In the genomic region with DNA sequence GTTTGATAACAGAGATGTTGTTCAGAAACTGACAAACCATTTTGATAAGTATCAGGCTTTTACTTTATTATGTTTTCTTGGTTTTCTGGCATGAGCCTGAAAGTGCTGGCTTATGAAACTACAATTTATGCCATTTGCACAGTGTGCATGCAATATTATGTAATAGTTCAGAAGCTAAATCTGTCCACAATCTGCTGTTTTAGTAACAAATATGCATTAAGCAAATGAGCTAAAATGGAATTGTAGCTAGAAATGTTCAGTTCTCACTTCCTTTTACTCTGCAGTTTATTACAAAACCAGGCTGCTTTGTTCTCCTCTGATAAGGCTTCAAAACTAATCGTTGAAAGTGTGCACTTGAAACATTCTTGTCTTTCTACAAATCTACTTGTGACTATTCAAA, we compare ENCODE assay signal across 27 mouse cellular contexts.
A peak's percentile ranks its signal among the peaks of the same experiment; 100 is the strongest.
DNase-seq lines count a peak whose midpoint lies in the region; ATAC-seq and TF ChIP-seq lines count a peak whose summit lies in the region.
"Had no signal": no experiment of that assay in that cellular context is flagged by ENCODE, and none has a peak within 500 bp of the region (broad histone marks: within the 10 kb centered on the region; RNA-seq: fewer than 3 reads in every experiment).

No protein-coding gene starts in this region.

- no peak for TF ChIP-seq EP300 in heart, adult 2 months (IDR thresholded peaks at IDR 0.05; ENCODE audit: insufficient read depth, low read depth, low read length)

- H3K9ac ChIP-seq in forebrain, postnatal 0 days = no peak overlapping the region
- H3K9ac ChIP-seq in forebrain, embryonic 12.5 days = no peak overlapping the region
- no peak overlapping the region for H3K9ac ChIP-seq in heart, adult 2 months (ENCODE audit: low read depth, low read length)
- H3K9ac ChIP-seq: heart, embryonic 15.5 days; hindbrain, embryonic 12.5 days; liver, embryonic 14.5 days; midbrain, embryonic 13.5 days; neural tube, embryonic 13.5 days had no signal

- DNase-seq in forebrain, postnatal 0 days = peak; percentile 9
- peak; percentile 11 to 67 for DNase-seq in layer of hippocampus, adult 2 months (ENCODE audit: low spot score in 2 of 2)
- DNase-seq in layer of hippocampus, postnatal 10 days (ENCODE audit: low spot score in 2 of 2) = no peak
- peak; percentile 69 for DNase-seq in brain, adult 2 months (ENCODE audit: low read depth, low spot score)
- peak; percentile 41 for DNase-seq in layer of hippocampus, adult 9-11 months
- no peak for DNase-seq in heart, adult 2 months
- DNase-seq: adrenal gland, postnatal 25 days; cerebellum, adult 8-10 months; cerebellum, postnatal 36 days; gastrocnemius, postnatal 10 days; kidney, adult 8-10 months; kidney, postnatal 4 days; liver; lung, adult 2 months; lung, postnatal 10 days; thymus, postnatal 4 days had no signal

- no peaks in the 10 kb centered on the region for H3K27me3 ChIP-seq in forebrain, postnatal 0 days (ENCODE audit: insufficient read depth, low read length)
- no peaks in the 10 kb centered on the region for H3K27me3 ChIP-seq in forebrain, embryonic 12.5 days
- H3K27me3 ChIP-seq in heart, adult 2 months (ENCODE audit: control insufficient read depth, insufficient read depth, low read length) = no peaks in the 10 kb centered on the region
- H3K27me3 ChIP-seq: heart, embryonic 15.5 days; hindbrain, embryonic 12.5 days; midbrain, embryonic 13.5 days; neural tube, embryonic 13.5 days had no signal

- H3K27ac ChIP-seq in forebrain, postnatal 0 days (ENCODE audit: low read depth, low read length) = no peak overlapping the region
- no peak overlapping the region for H3K27ac ChIP-seq in forebrain, embryonic 12.5 days
- peak overlapping the region; percentile 74 for H3K27ac ChIP-seq in layer of hippocampus, adult 2 months
- H3K27ac ChIP-seq in heart, adult 2 months = no peak overlapping the region
- H3K27ac ChIP-seq: heart, embryonic 15.5 days; hindbrain, embryonic 12.5 days; kidney, postnatal 0 days; left cerebral cortex, adult 2 months; liver, embryonic 14.5 days; macrophage; midbrain, embryonic 13.5 days; neural tube, embryonic 13.5 days had no signal

- no peak overlapping the region for H3K4me2 ChIP-seq in forebrain, postnatal 0 days (ENCODE audit: low read depth)
- H3K4me2 ChIP-seq in forebrain, embryonic 12.5 days = no peak overlapping the region
- H3K4me2 ChIP-seq: heart, embryonic 15.5 days; hindbrain, embryonic 12.5 days; midbrain, embryonic 13.5 days; neural tube, embryonic 13.5 days had no signal

- TF ChIP-seq POLR2A in heart, adult 2 months (IDR thresholded peaks at IDR 0.05; ENCODE audit: insufficient read depth, low read depth, low read length) = no peak

- no peak for ATAC-seq in forebrain, postnatal 0 days
- no peak for ATAC-seq in forebrain, embryonic 12.5 days (ENCODE audit: low FRiP score)
- ATAC-seq: CD4-positive, CD25-positive, alpha-beta regulatory T cell, adult 4 months; intestine, embryonic 16.5 days; midbrain, embryonic 13.5 days had no signal

- no peaks in the 10 kb centered on the region for H3K4me1 ChIP-seq in forebrain, postnatal 0 days (ENCODE audit: insufficient read depth)
- no peaks in the 10 kb centered on the region for H3K4me1 ChIP-seq in forebrain, embryonic 12.5 days
- no peaks in the 10 kb centered on the region for H3K4me1 ChIP-seq in heart, adult 2 months (ENCODE audit: control insufficient read depth, insufficient read depth, low read length)
- H3K4me1 ChIP-seq: heart, embryonic 15.5 days; hindbrain, embryonic 12.5 days; midbrain, embryonic 13.5 days; neural tube, embryonic 13.5 days had no signal

- H3K36me3 ChIP-seq in forebrain, postnatal 0 days (ENCODE audit: insufficient read depth) = no peaks in the 10 kb centered on the region
- no peaks in the 10 kb centered on the region for H3K36me3 ChIP-seq in forebrain, embryonic 12.5 days (replicated peaks)
- H3K36me3 ChIP-seq in heart, adult 2 months (ENCODE audit: control insufficient read depth, insufficient read depth, low read length) = no peaks in the 10 kb centered on the region
- H3K36me3 ChIP-seq: heart, embryonic 15.5 days; hindbrain, embryonic 12.5 days; midbrain, embryonic 13.5 days; neural tube, embryonic 13.5 days had no signal

- no peak overlapping the region for H3K4me3 ChIP-seq in forebrain, postnatal 0 days (ENCODE audit: low read depth, low read length)
- H3K4me3 ChIP-seq in forebrain, embryonic 12.5 days (replicated peaks) = no peak overlapping the region
- no peak overlapping the region for H3K4me3 ChIP-seq in layer of hippocampus, adult 2 months
- H3K4me3 ChIP-seq in heart, adult 2 months = no peak overlapping the region
- H3K4me3 ChIP-seq: heart, embryonic 15.5 days; hindbrain, embryonic 12.5 days; left cerebral cortex, adult 2 months; midbrain, embryonic 13.5 days; neural tube, embryonic 13.5 days had no signal

- H3K79me2 ChIP-seq in heart, adult 2 months (replicated peaks; ENCODE audit: control insufficient read depth, insufficient read depth, low read length) = no peaks in the 10 kb centered on the region

- no peaks in the 10 kb centered on the region for H3K9me3 ChIP-seq in forebrain, postnatal 0 days (ENCODE audit: low read length)
- no peaks in the 10 kb centered on the region for H3K9me3 ChIP-seq in forebrain, embryonic 12.5 days
- H3K9me3 ChIP-seq: heart, embryonic 15.5 days; hindbrain, embryonic 12.5 days; midbrain, embryonic 13.5 days; neural tube, embryonic 13.5 days had no signal

- intact Hi-C loops in heart, adult 2 months (cut with DNase I) = no loop called here

- TF ChIP-seq CTCF in forebrain, postnatal 0 days (IDR thresholded peaks at IDR 0.05; ENCODE audit: low read depth) = no peak
- TF ChIP-seq CTCF in layer of hippocampus, adult 2 months (conservative IDR thresholded peaks at IDR 0.05) = no peak
- TF ChIP-seq CTCF in heart, adult 2 months (IDR thresholded peaks at IDR 0.05) = no peak

- 62% methylated on average over 1 of the region's 1 CpGs for WGBS in forebrain, postnatal 0 days
- WGBS in forebrain, embryonic 12.5 days = 61% methylated on average over 1 of the region's 1 CpGs
- WGBS in heart, adult 2 months = 50% methylated on average over 1 of the region's 1 CpGs

Comparison
In these comparisons a context has a peak if more than half of its experiments do, and no peak if none do; other contexts are left out.
1. DNase-seq: peak in forebrain, postnatal 0 days (single experiment), layer of hippocampus, adult 2 months (2 of 2), brain, adult 2 months (single experiment) and layer of hippocampus, adult 9-11 months (single experiment); none in layer of hippocampus, postnatal 10 days (0 of 2) and heart, adult 2 months (0 of 2).